Mouse (Mus musculus) liver, embryonic 14.5 days (tissue): Measurements from ENCODE around the gene Tmem199. TPM values are rescaled to one million over a fixed set of nuclear protein-coding genes. Genes with fewer than 3 reads are reported as not detected.

Experiments used
- ATAC-seq: fragments of 200-750 bp; cut with Nextera tagmentation; 2 replicates; pipeline ENCODE4 v1.8.0; 2017; ENCODE audit warnings: moderate number of reproducible peaks, mild to moderate bottlenecking, moderate library complexity; ENCODE audit not compliant: insufficient read depth
- DNase-seq, 3 experiments: peaks; one replicate each; pipeline ENCODE4 v3.0.0-alpha.2; 2012 to 2013; ENCODE audit warnings: low read depth in 3 of 3, low spot score in 3 of 3
- H3K27ac ChIP-seq: fragments of 300-500 bp; sonication (generic); 2 replicates; pipeline ENCODE4 v1.5.1; 2014; ENCODE audit warnings: moderate library complexity, mild to moderate bottlenecking, control low read depth, inconsistent platforms
- H3K27me3 ChIP-seq: fragments of 300-500 bp; sonication (generic); 2 replicates; pipeline ENCODE4 v1.6.1; 2014; ENCODE audit warnings: mild to moderate bottlenecking, low read length, moderate library complexity; ENCODE audit not compliant: control insufficient read depth, insufficient read depth
- H3K36me3 ChIP-seq: fragments of 300-500 bp; sonication (generic); replicated peaks from 2 replicates; pipeline ENCODE4 v1.6.1; 2014; ENCODE audit warnings: low read depth; ENCODE audit not compliant: control insufficient read depth, insufficient read depth
- H3K4me1 ChIP-seq, 2 experiments: fragments of 200-500 bp in 1 of 2; fragments of 300-500 bp in 1 of 2; sonication (generic) in 1 of 2; replicated peaks; 2 replicates each; pipeline ENCODE4 v1.6.1; 2012 to 2014; ENCODE audit warnings: antibody characterized with exemption in 1 of 2, inconsistent platforms in 1 of 2, low read length in 1 of 2; ENCODE audit not compliant: control insufficient read depth in 2 of 2, insufficient read depth in 2 of 2
- H3K4me2 ChIP-seq: fragments of 300-500 bp; sonication (generic); 2 replicates; pipeline ENCODE4 v1.6.1; 2014; ENCODE audit warnings: low read depth, mild to moderate bottlenecking, control low read depth, moderate library complexity
- H3K4me3 ChIP-seq, 2 experiments: fragments of 200-500 bp in 1 of 2; fragments of 300-500 bp in 1 of 2; sonication (generic) in 1 of 2; 2 replicates each; pipeline ENCODE4 v1.5.1; 2012 to 2014; ENCODE audit warnings: low read depth in 2 of 2, low read length in 2 of 2, mild to moderate bottlenecking in 2 of 2, control low read depth in 1 of 2, inconsistent platforms in 1 of 2, moderate library complexity in 1 of 2; ENCODE audit not compliant: insufficient read depth in 1 of 2
- H3K9ac ChIP-seq: fragments of 300-500 bp; sonication (generic); replicated peaks from 2 replicates; pipeline ENCODE4 v1.6.1; 2014; ENCODE audit warnings: mild to moderate bottlenecking, control low read depth, moderate library complexity
- H3K9me3 ChIP-seq: fragments of 300-500 bp; sonication (generic); 2 replicates; pipeline ENCODE4 v1.6.1; 2016; ENCODE audit warnings: low read length, mixed read lengths; ENCODE audit not compliant: control insufficient read depth
- CTCF ChIP-seq: IDR thresholded peaks from 2 replicates; pipeline ENCODE4 v1.5.1; 2016; ENCODE audit warnings: antibody characterized with exemption, low read depth, control low read depth
- EP300 ChIP-seq: IDR thresholded peaks from 2 replicates; pipeline ENCODE4 v1.6.1; 2016; ENCODE audit warnings: antibody characterized with exemption, low read depth
- WGBS: fragments of 180-500 bp; shearing (Covaris S2); extraction: QIAGEN DNeasy Blood & Tissue Kit; methylation state at CpG from one replicate; pipeline ENCODE4 v1.1.7; 2014; ENCODE audit not compliant: insufficient replicate concordance; 5-methylcytosine and 5-hydroxymethylcytosine counted together
- polyA plus RNA-seq, 2 experiments: library from polyadenylated mRNA; depleted of rRNA in 1 of 2; stranded (reverse) in 1 of 2; unstranded in 1 of 2; fragments of >200 nt; fragmentation: Nextera tagmentation in 1 of 2; extraction: Ambion mirVana in 1 of 2; gene quantifications; 2 replicates each; pipeline versions ENCODE4 v1.2.1 to v1.2.3; 2012 to 2014

Gene Tmem199
- polyA plus RNA-seq, 2 experiments = 14.5 to 22.1 TPM

DNA sequence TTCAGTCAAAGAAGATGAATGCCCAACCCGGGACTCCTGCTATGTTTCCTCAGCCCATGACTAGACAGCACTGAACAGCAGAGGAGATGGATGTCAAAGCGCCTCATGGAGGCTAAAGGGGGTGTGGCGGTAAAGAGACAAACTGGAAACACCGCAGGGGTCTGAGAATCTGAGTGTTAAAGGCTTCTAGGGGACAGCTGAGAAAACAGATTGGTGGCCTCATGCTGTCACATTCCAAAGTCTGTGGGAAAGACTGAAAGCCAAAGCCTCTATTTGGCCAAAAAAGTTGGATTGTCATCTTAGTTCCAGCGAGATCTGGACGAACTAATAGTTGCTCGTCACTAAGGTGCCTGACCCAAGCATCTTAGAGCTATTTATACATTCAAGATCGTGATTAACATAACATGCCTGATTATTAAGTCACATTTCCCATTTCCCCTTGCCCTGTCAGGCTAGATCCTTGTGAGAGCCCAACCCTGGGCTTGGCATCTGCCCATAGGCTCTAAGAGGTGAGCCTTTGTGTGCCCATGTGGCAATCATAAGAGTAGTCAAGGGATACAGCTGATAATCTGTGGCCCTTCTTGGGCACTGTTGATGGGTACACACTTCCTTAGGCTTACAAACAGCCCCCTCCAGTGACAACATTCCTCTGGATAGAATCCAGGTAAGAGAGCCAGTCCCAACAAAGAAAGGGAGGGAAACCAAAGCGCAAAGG is 11.4 kb upstream of the Tmem199 start:
- Histone ChIP-seq H3K9ac (no peak overlapping the region), H3K27ac (no peak overlapping the region), H3K4me3 (no peak overlapping the region), H3K4me2 (no peak overlapping the region), H3K4me1 (no peaks in the 10 kb centered on the region), H3K27me3 (no peaks in the 10 kb centered on the region), H3K36me3 (peaks cover 28% of the 10 kb centered on the region), H3K9me3 (no peaks in the 10 kb centered on the region)
- 77% methylated on average over 9 of the region's 9 CpGs for WGBS
- DNase-seq (no peak), ATAC-seq (no peak)
- TF ChIP-seq CTCF (no peak), EP300 (no peak)

DNA sequence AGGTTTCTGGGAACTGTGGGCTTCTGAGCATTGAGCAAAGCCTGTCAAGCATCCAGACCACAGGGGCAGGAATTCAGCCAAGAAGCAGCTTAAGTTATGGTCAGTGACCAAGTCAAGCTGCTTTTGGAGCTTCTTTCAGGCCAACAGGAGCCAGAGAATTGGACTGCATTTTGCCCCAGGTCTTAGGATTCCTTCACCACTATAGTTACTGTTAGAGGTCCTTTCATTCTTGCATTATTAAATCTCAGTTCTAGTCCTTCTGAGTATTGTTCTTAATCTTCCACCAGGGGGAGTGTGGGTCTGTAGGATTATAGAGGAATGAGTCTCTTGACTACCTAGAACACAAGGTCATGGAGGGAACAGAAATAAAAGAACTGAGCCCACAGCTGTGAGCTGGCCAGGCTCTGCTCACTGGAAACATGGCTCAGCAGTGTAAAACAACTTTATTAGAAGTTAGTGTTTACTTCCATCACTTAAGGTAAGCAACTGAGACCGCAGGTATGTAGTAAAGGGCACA is 10.6 kb upstream of the Tmem199 start:
- Histone ChIP-seq H3K9me3 (no peaks in the 10 kb centered on the region), H3K4me3 (no peak overlapping the region), H3K27ac (no peak overlapping the region), H3K36me3 (peaks cover 36% of the 10 kb centered on the region), H3K4me2 (no peak overlapping the region), H3K27me3 (no peaks in the 10 kb centered on the region), H3K9ac (no peak overlapping the region), H3K4me1 (no peaks in the 10 kb centered on the region)
- DNase-seq = no peak
- TF ChIP-seq EP300 (no peak), CTCF (peak; percentile 36; the same call in 1 of the 2 replicates)
- 80% methylated on average over 1 of the region's 1 CpGs for WGBS
- ATAC-seq = no peak

DNA sequence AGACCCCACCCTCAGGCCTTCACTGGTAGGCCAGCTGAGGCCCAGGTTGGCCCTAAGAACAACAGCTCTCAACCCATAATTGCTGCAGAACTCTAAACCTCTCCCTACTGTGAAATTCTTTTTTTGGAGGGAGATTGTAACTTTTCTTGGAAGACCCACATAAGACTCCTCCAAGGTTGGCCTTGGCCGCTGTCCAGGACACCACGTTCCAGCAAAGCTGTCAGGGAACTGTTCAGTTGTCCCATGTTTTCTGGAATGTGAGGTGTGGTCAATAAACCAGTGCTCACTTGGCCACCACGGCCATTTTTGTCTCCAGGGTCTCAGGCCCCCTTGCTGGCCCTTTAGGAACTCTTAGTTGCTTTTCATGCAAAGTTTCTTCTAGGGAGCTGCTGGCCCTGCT is 9.9 kb upstream of the Tmem199 start:
- Histone ChIP-seq H3K36me3 (peaks cover 37% of the 10 kb centered on the region), H3K27ac (no peak overlapping the region), H3K4me2 (no peak overlapping the region), H3K4me3 (no peak overlapping the region), H3K9me3 (no peaks in the 10 kb centered on the region), H3K27me3 (no peaks in the 10 kb centered on the region), H3K9ac (no peak overlapping the region), H3K4me1 (no peaks in the 10 kb centered on the region)
- ATAC-seq = no peak
- no peak for TF ChIP-seq EP300
- TF ChIP-seq CTCF = no peak
- DNase-seq = no peak
- 78% methylated on average over 3 of the region's 3 CpGs for WGBS

- Histone ChIP-seq H3K4me3 (no peak overlapping the region), H3K9me3 (no peaks in the 10 kb centered on the region), H3K4me2 (no peak overlapping the region), H3K4me1 (no peaks in the 10 kb centered on the region), H3K36me3 (peaks cover 52% of the 10 kb centered on the region), H3K27me3 (no peaks in the 10 kb centered on the region), H3K9ac (no peak overlapping the region), H3K27ac (no peak overlapping the region)
- ATAC-seq (no peak), DNase-seq (no peak)
- WGBS = 84% methylated on average over 10 of the region's 10 CpGs
- TF ChIP-seq CTCF (no peak), EP300 (no peak)
These were observed 7.0 kb upstream of the Tmem199 start for GRCm38 (mm10) chr11:78518931-78519330.

- no peak for DNase-seq
- WGBS = 37% methylated on average over 2 of the region's 2 CpGs
- Histone ChIP-seq H3K4me2 (no peak overlapping the region), H3K36me3 (peaks cover 33% of the 10 kb centered on the region), H3K4me3 (no peak overlapping the region), H3K9me3 (no peaks in the 10 kb centered on the region), H3K27ac (no peak overlapping the region), H3K4me1 (peaks cover 4 to 11% of the 10 kb centered on the region in 2 experiments; a peak in 3 of 4 replicates), H3K27me3 (no peaks in the 10 kb centered on the region), H3K9ac (no peak overlapping the region)
- TF ChIP-seq CTCF = peak; percentile 69
- no peak for TF ChIP-seq EP300
- no peak for ATAC-seq
These were observed 3.8 kb upstream of the Tmem199 start for GRCm38 (mm10) chr11:78515549-78516325.
